Mouse (Mus musculus) thymus, adult 2 months (tissue): ENCODE measurements around the gene Prkd3.

Source experiments
- CTCF ChIP-seq: fragments of 200-500 bp; IDR thresholded peaks from 2 replicates; pipeline ENCODE4 v1.5.1; 2012; ENCODE audit warnings: mild to moderate bottlenecking, control low read depth, low read length, moderate library complexity, borderline replicate concordance; ENCODE audit not compliant: control insufficient read depth, poor library complexity, insufficient read depth; ENCODE audit errors: extremely low read depth
- POLR2A ChIP-seq: fragments of 200-500 bp; IDR thresholded peaks from 2 replicates; pipeline ENCODE4 v1.6.1; 2012; ENCODE audit warnings: mild to moderate bottlenecking, low read length, control low read depth, moderate library complexity; ENCODE audit not compliant: control insufficient read depth, poor library complexity, insufficient read depth; ENCODE audit errors: extremely low read depth

DNA sequence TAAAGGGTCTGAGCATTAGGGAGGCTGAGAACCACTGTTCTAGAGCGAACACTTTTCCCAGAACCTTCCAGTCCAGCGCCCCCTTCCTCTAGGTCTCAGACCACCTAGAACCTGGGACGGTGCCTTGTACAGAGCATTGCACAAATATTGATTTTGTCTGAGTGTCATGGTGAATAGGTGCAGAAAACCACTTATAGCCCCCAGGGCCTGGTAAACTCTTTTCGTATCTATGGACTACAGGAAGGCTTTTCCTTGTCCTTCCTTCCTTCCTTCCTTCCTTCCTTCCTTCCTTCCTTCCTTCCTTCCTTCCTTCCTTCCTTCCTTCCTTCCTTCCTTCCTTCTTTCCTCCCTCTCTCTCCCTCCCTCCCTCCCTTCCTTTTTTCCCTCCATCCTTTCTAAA is 31.0 kb upstream of the Prkd3 start, which contains the start of gene Qpct:
- TF ChIP-seq POLR2A (no peak), CTCF (no peak)
